Mouse (Mus musculus): Measurements from ENCODE around the gene Cyb5r2. TPM values are rescaled to one million over a fixed set of nuclear protein-coding genes. Genes with fewer than 3 reads are reported as not detected.
A peak's percentile ranks its signal among the peaks of the same experiment; 100 is the strongest.

Gene Cyb5r2
- polyA plus RNA-seq (2016; fragmentation: Nextera tagmentation; extraction: Ambion mirVana) = 0.64 and 0.72 TPM in 2 replicates

- WGBS = 12% methylated on average over 23 of the region's 23 CpGs
- H3K27me3 ChIP-seq (replicated peaks; ENCODE audit: low read depth, poor library complexity, severe bottlenecking) = peaks cover 12% of the 10 kb centered on the region
- no peak within 1 kb of the TSS; the same call in 1 of the 2 replicates for H3K27ac ChIP-seq (replicated peaks)
- H3K4me3 ChIP-seq = peak within 1 kb of the TSS; percentile 55
- H3K36me3 ChIP-seq (replicated peaks) = no peaks in the 10 kb centered on the region
- peaks cover 9% of the 10 kb centered on the region for H3K4me1 ChIP-seq
- H3K9me3 ChIP-seq = no peaks in the 10 kb centered on the region
- peak; percentile 68 for DNase-seq (ENCODE audit: low spot score)
These were observed at the start of gene Cyb5r2 for GRCm38 (mm10) chr7:107757308-107758151. Cyb5r2 (minus strand) TSS chr7:107758032.

GRCm38 (mm10) chr7:107802138-107802537 is 44.3 kb upstream of the Cyb5r2 start:
- H3K27me3 ChIP-seq (replicated peaks; ENCODE audit: low read depth, poor library complexity, severe bottlenecking) = no peaks in the 10 kb centered on the region
- no peak for DNase-seq (ENCODE audit: low spot score)
- 63% methylated on average over 3 of the region's 3 CpGs for WGBS
- no peak overlapping the region for H3K27ac ChIP-seq (replicated peaks)
- no peaks in the 10 kb centered on the region; the same call in 1 of the 2 replicates for H3K4me1 ChIP-seq
- H3K4me3 ChIP-seq = no peak overlapping the region
- H3K36me3 ChIP-seq (replicated peaks) = no peaks in the 10 kb centered on the region
- H3K9me3 ChIP-seq = 0 out of 2 replicates have a peak, but pooled peaks cover 6% of the 10 kb centered on the region

GRCm38 (mm10) chr7:107801108-107801507 is 43.3 kb upstream of the Cyb5r2 start, which contains the start of gene Ovch2:
Ovch2 (minus strand) TSS chr7:107801208.
- Histone ChIP-seq H3K4me3 (no peak within 1 kb of the TSS), H3K27ac (replicated peaks) (no peak within 1 kb of the TSS), H3K4me1 (no peaks in the 10 kb centered on the region; the same call in 1 of the 2 replicates), H3K27me3 (replicated peaks; ENCODE audit: low read depth, poor library complexity, severe bottlenecking) (no peaks in the 10 kb centered on the region), H3K9me3 (0 out of 2 replicates have a peak, but pooled peaks cover 6% of the 10 kb centered on the region), H3K36me3 (replicated peaks) (no peaks in the 10 kb centered on the region)
- WGBS = 89% methylated on average over 2 of the region's 2 CpGs
- no peak for DNase-seq (ENCODE audit: low spot score)

- Histone ChIP-seq H3K9me3 (no peaks in the 10 kb centered on the region), H3K27ac (replicated peaks) (no peak overlapping the region)
- WGBS = 85% methylated on average over 2 of the region's 2 CpGs
These were observed 38.7 kb upstream of the Cyb5r2 start for GRCm38 (mm10) chr7:107796500-107796899.

GRCm38 (mm10) chr7:107787977-107788620 is 30.3 kb upstream of the Cyb5r2 start:
- DNase-seq (ENCODE audit: low spot score) = peak; percentile 9
- no peaks in the 10 kb centered on the region for H3K27me3 ChIP-seq (replicated peaks; ENCODE audit: low read depth, poor library complexity, severe bottlenecking)
- WGBS = 60% methylated on average over 3 of the region's 3 CpGs

More at GRCm38 (mm10) chr7:107796500-107796899, 38.7 kb upstream of the Cyb5r2 start:
- H3K4me1 ChIP-seq = no peaks in the 10 kb centered on the region
- no peaks in the 10 kb centered on the region for H3K27me3 ChIP-seq (replicated peaks; ENCODE audit: low read depth, poor library complexity, severe bottlenecking)
- no peaks in the 10 kb centered on the region for H3K36me3 ChIP-seq (replicated peaks)
- H3K4me3 ChIP-seq = no peak overlapping the region
- DNase-seq (ENCODE audit: low spot score) = no peak

GRCm38 (mm10) chr7:107779611-107780010 is 21.8 kb upstream of the Cyb5r2 start:
- Histone ChIP-seq H3K4me3 (no peak overlapping the region), H3K27ac (replicated peaks) (no peak overlapping the region), H3K9me3 (no peaks in the 10 kb centered on the region), H3K4me1 (no peaks in the 10 kb centered on the region), H3K27me3 (replicated peaks; ENCODE audit: low read depth, poor library complexity, severe bottlenecking) (no peaks in the 10 kb centered on the region), H3K36me3 (replicated peaks) (no peaks in the 10 kb centered on the region)
- 45% methylated on average over 4 of the region's 4 CpGs for WGBS
- DNase-seq (ENCODE audit: low spot score) = peak; percentile 12

More at GRCm38 (mm10) chr7:107787977-107788620, 30.3 kb upstream of the Cyb5r2 start:
- H3K36me3 ChIP-seq (replicated peaks) = no peaks in the 10 kb centered on the region
- H3K9me3 ChIP-seq = no peaks in the 10 kb centered on the region
- no peaks in the 10 kb centered on the region for H3K4me1 ChIP-seq
- H3K27ac ChIP-seq (replicated peaks) = no peak overlapping the region
- no peak overlapping the region for H3K4me3 ChIP-seq

- Histone ChIP-seq H3K4me1 (no peaks in the 10 kb centered on the region), H3K9me3 (no peaks in the 10 kb centered on the region), H3K36me3 (replicated peaks) (no peaks in the 10 kb centered on the region), H3K27me3 (replicated peaks; ENCODE audit: low read depth, poor library complexity, severe bottlenecking) (no peaks in the 10 kb centered on the region), H3K27ac (replicated peaks) (no peak overlapping the region), H3K4me3 (no peak overlapping the region)
- 89% methylated on average over 1 of the region's 1 CpGs for WGBS
- DNase-seq (ENCODE audit: low spot score) = no peak
These were observed 20.4 kb upstream of the Cyb5r2 start for GRCm38 (mm10) chr7:107778216-107778615.

GRCm38 (mm10) chr7:107770812-107771211 is 13.0 kb upstream of the Cyb5r2 start:
- Histone ChIP-seq H3K27me3 (replicated peaks; ENCODE audit: low read depth, poor library complexity, severe bottlenecking) (no peaks in the 10 kb centered on the region), H3K9me3 (no peaks in the 10 kb centered on the region), H3K4me3 (no peak overlapping the region), H3K36me3 (replicated peaks) (no peaks in the 10 kb centered on the region), H3K27ac (replicated peaks) (no peak overlapping the region), H3K4me1 (no peaks in the 10 kb centered on the region)
- WGBS = 68% methylated on average over 6 of the region's 6 CpGs
- no peak for DNase-seq (ENCODE audit: low spot score)

- DNase-seq (ENCODE audit: low spot score) = no peak
- H3K27me3 ChIP-seq (replicated peaks; ENCODE audit: low read depth, poor library complexity, severe bottlenecking) = peaks cover 12% of the 10 kb centered on the region
- WGBS = 90% methylated on average over 2 of the region's 2 CpGs
- no peak overlapping the region for H3K4me3 ChIP-seq
- H3K27ac ChIP-seq (replicated peaks) = no peak overlapping the region
- no peaks in the 10 kb centered on the region for H3K9me3 ChIP-seq
- H3K36me3 ChIP-seq (replicated peaks) = no peaks in the 10 kb centered on the region
- H3K4me1 ChIP-seq = peaks cover 12% of the 10 kb centered on the region
These were observed 1.1 kb downstream of the Cyb5r2 start for GRCm38 (mm10) chr7:107756748-107757147.

- H3K27ac ChIP-seq (replicated peaks) = no peak overlapping the region
- H3K9me3 ChIP-seq = no peaks in the 10 kb centered on the region
- no peak for DNase-seq (ENCODE audit: low spot score)
- no peak overlapping the region for H3K4me3 ChIP-seq
- H3K36me3 ChIP-seq (replicated peaks) = no peaks in the 10 kb centered on the region
- 75% methylated on average over 3 of the region's 3 CpGs for WGBS
- peaks cover 12% of the 10 kb centered on the region for H3K27me3 ChIP-seq (replicated peaks; ENCODE audit: low read depth, poor library complexity, severe bottlenecking)
- peaks cover 12% of the 10 kb centered on the region for H3K4me1 ChIP-seq
These were observed 1.9 kb downstream of the Cyb5r2 start for GRCm38 (mm10) chr7:107755905-107756304.

GRCm38 (mm10) chr7:107752031-107752520 is 5.8 kb downstream of the Cyb5r2 start:
- Histone ChIP-seq H3K36me3 (replicated peaks) (no peaks in the 10 kb centered on the region; the same call in 1 of the 2 replicates), H3K9me3 (no peaks in the 10 kb centered on the region), H3K4me3 (no peak overlapping the region), H3K4me1 (0 out of 2 replicates have a peak, but pooled peaks cover 3% of the 10 kb centered on the region), H3K27me3 (replicated peaks; ENCODE audit: low read depth, poor library complexity, severe bottlenecking) (peaks cover 5% of the 10 kb centered on the region; the same call in 1 of the 2 replicates), H3K27ac (replicated peaks) (no peak overlapping the region)
- DNase-seq (ENCODE audit: low spot score) = no peak
- 72% methylated on average over 10 of the region's 10 CpGs for WGBS

- WGBS = 90% methylated on average over 4 of the region's 4 CpGs
- Histone ChIP-seq H3K4me1 (0 out of 2 replicates have a peak, but pooled peaks cover 3% of the 10 kb centered on the region), H3K36me3 (replicated peaks) (peaks cover 18% of the 10 kb centered on the region), H3K27me3 (replicated peaks; ENCODE audit: low read depth, poor library complexity, severe bottlenecking) (no peaks in the 10 kb centered on the region), H3K27ac (replicated peaks) (no peak overlapping the region), H3K4me3 (no peak overlapping the region), H3K9me3 (no peaks in the 10 kb centered on the region)
- DNase-seq (ENCODE audit: low spot score) = no peak
These were observed 8.1 kb downstream of the Cyb5r2 start for GRCm38 (mm10) chr7:107749721-107750120.
